Mouse (Mus musculus) gastrocnemius, adult 18-20 months (tissue): ENCODE data around the gene 1700061G19Rik. TPM values are rescaled to one million over a fixed set of nuclear protein-coding genes. Genes with fewer than 3 reads are reported as not detected.

Experiments used
- DNase-seq: peaks from one replicate; pipeline ENCODE4 v3.0.0; 2021; ENCODE audit warnings: low spot score
- long read RNA-seq, 2 experiments: library from polyadenylated mRNA; stranded (forward); transcript quantifications; one replicate each; pipeline ENCODE4 v2.0.0; 2021
- total RNA-seq, 2 experiments: library from RNA; stranded (reverse); gene quantifications; 2 replicates each; pipeline ENCODE4 v1.2.3; 2021

Gene 1700061G19Rik
- not detected for total RNA-seq
- long read RNA-seq, experiment 1: 0 reads
- long read RNA-seq, experiment 2: 0 reads

DNA sequence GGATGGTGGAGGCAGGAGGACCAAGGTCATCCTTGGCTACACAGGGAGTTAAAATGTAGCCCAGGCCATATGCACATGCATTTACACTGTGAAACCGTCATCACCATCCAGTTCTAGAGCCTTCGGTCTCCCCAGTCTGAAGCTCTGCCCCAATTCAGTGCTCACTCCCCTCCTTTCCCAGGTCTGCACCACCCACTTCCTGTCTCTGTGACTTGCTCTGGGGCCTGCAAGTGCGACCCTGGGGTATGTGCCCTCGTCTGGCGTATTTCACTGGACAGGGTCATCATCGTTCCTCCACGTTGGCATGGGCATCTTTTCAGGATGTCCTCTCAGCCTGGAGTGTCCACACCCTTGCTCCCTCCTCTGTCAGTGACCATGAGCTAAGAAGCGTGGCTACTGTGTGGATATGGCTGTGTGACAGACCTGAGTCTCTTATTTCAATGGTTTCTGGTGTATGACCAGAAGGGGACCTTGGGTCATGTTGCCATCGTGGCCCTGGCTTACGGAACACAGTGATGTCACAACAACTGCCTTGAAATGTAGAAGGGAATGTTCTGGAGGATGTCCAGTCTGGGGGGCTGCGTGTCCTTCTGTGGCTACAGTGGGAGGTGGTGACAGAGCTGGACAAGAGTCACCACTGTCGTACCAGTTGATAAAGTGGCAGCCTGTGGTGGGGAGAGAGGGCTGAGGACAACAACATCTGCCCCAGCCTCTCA is at the start of gene 1700061G19Rik:
Gene 1700061G19Rik (plus strand): TSS at position 542 of the 716 bp plus-strand sequence.
- DNase-seq: no peak

DNA sequence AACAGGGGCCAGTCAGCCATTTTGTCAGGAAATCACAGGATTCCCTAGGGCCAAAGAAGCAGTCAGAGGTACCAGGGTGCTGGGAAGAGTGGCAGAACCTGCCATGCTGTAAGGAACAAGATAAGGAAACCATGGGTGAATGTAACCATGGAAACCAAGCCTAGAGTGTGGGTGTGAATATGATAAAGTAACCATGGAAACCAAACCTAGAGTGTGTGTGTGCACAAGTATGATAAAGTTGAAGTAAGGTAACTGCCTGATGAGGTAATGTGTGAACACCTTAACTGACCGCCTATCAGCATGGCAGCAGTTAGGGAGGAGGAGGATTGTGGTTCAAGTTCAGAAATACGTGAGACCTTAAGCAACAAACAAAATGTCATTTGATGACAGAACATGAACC is 48.6 kb upstream of the 1700061G19Rik start:
- no peak for DNase-seq

GRCm38 (mm10) chr17:56829171-56829570 is 46.1 kb upstream of the 1700061G19Rik start:
- DNase-seq: no peak

- no peak for DNase-seq
These were observed 45.5 kb upstream of the 1700061G19Rik start for GRCm38 (mm10) chr17:56829795-56830194.

GRCm38 (mm10) chr17:56830411-56831110 is 44.7 kb upstream of the 1700061G19Rik start, which contains the start of gene Rfx2:
Gene Rfx2, minus strand, starts transcription at chr17:56831013.
- DNase-seq: no peak

DNA sequence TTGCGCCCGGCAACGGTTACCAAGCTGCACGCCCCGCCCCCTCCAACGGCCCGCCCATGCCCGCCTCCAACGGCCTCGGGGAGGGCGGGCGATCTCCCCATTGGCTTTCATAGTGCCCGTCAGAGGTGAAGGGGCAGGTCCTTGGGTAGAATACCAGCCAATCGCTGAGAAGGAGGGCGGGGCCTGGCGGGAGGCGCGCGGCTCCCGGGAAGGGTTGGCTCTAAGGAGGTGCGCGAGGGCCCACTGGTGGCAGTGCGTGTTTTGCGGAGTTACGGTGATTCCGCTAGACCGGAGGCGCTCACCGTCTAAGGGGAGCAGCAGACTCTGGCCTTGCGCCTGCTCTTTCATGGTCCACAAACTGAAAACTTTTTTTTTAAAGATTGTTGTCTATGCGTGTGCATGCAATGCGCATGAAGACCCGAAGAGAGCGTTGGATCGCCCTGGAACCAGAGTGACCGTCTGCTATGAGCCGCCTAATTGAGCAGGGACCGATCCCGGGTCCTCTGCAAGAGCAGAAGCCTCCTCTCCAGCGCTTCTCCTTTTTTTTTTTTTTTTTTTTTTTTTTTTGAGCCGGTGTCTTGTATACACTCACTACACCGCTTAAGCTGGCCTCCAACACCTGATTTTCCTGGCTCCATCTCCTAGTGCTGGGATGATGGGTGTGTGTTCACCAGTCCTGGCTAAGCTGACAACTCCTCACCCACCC is 44.0 kb upstream of the 1700061G19Rik start:
- peak; percentile 99 for DNase-seq

DNA sequence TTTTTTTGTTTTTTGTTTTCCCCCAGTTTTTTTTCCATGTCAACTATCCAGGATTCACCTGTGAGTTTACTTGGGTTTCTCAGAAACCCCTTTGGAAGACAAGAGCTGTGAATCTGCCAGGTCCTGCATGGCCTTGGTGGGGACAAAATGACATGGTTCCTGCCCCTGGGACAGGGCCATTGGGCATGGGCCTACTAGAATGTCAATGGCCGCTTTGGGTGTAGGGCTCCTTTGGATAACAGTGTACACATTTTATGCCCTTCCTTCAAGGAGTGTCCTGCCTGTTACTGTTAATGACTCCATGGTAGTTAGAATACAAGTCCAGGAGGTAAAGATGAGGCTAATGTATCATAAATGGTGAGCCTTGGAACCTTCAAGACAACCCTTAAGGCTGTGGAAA is 42.4 kb upstream of the 1700061G19Rik start:
- no peak for DNase-seq

GRCm38 (mm10) chr17:56833381-56833780 is 41.9 kb upstream of the 1700061G19Rik start:
- DNase-seq: no peak

GRCm38 (mm10) chr17:56836336-56836735 is 38.9 kb upstream of the 1700061G19Rik start:
- DNase-seq: no peak

DNA sequence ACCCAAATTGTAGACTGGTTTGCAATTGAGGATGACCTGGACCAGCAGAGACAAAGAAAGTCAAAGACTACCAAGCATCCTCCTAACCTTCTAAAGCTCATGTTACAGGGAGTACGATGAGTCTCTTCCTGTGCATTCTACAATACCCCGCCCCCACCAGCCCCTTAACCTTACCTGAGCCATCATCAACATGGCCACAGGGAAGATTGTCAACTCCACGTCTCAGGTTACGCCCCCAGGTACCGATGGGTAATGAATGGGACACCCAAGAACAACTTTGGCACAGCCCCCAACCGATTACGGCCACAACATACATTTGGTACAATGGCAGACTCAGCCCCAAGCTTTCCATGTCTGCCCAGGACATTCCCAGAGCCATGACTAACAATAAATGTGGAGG is 34.8 kb upstream of the 1700061G19Rik start:
- no peak for DNase-seq

GRCm38 (mm10) chr17:56842173-56842572 is 33.1 kb upstream of the 1700061G19Rik start:
- DNase-seq: no peak

- DNase-seq: no peak
These were observed 31.6 kb upstream of the 1700061G19Rik start for GRCm38 (mm10) chr17:56843678-56844077.

DNA sequence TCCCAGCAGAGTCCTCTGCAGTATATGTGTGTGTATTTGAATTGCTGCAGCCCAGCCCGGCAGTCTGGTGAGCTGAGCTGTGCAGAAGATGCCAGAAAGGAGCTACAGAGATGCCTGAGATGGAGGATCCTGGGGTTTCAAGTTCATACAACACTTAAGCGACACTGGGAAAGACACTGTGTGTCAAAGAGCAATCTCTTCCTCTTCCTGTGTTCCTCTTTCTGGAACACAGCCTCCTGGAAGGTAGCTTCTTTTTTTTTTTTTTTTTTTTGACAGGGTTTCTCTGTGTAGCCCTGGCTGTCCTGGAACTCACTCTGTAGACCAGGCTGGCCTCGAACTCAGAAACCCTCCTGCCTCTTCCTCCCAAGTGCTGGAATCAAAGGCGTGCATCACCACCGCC is 26.5 kb upstream of the 1700061G19Rik start:
- no peak for DNase-seq

DNA sequence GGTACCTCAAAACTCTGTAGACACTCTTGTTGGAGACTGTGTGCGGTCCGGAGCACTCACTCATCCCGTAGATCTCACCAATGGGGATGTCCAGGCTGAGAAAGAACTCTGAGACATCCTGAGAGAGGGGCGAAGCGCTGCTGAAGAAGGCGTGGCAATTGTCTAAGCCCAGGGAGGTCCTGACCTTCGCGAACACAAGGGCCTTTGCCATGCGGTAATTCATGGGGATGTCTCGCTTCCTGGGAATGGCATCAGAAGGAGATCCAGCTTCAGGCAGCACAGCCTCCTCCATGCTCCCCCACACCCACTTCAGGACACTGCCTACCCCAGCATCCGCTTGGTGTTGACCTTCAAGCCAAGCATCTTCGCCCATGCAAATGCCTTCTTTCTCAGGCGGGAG is 25.6 kb upstream of the 1700061G19Rik start:
- no peak for DNase-seq

- no peak for DNase-seq
These were observed 24.1 kb upstream of the 1700061G19Rik start for GRCm38 (mm10) chr17:56851167-56851566.

- no peak for DNase-seq
These were observed 19.9 kb upstream of the 1700061G19Rik start for GRCm38 (mm10) chr17:56855421-56855820.

GRCm38 (mm10) chr17:56858216-56858615 is 17.1 kb upstream of the 1700061G19Rik start:
- DNase-seq: peak; percentile 64

GRCm38 (mm10) chr17:56858922-56859321 is 16.4 kb upstream of the 1700061G19Rik start:
- no peak for DNase-seq

GRCm38 (mm10) chr17:56861197-56861596 is 14.1 kb upstream of the 1700061G19Rik start:
- no peak for DNase-seq

DNA sequence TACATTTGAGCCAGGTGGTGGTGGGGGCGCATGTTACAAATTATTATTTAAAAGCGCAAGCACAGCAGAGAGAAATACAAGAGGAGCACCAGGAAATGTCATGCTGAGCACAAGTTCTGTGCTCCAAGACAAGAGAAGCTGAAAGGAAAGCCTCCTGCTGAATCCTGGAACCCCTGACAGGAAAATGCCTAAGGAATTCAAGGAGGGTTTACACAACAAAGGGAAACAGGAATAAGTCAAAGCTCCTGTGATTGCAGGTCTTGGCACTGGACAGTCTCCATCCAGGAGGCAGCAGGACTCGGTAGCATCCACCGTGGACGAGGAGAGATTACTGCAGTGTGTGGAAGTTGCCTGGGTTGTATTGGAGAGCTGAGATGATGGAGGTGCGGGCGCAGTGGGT is 9.2 kb upstream of the 1700061G19Rik start:
- DNase-seq: no peak

- DNase-seq: no peak
These were observed 5.7 kb upstream of the 1700061G19Rik start for GRCm38 (mm10) chr17:56869481-56869977.
